Mouse (Mus musculus) thymus, postnatal 25 days (tissue): Measurements from ENCODE around the gene Prph.

ENCODE experiments used
- DNase-seq: peaks from one replicate; pipeline ENCODE4 v3.0.0; 2022

Gene Prph

DNA sequence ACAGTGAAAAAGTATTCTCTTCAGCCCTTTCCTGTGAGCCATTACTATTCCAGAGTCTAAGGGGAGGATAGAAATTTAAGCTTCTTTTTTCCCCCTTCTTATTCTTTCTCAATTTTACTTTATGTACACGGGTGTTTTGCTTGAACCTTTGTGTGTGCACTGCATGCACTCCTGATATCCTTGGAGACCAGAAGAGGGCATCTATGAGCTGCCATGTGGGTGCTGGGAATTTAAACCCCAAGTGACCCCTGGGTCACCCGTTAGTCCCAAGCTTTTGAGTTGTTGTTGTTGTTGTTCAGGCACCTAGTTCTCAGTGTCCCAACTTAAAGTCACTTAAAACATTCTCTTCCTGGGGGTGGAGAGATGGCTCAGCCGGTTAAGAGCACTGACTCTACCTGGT, 45.0 kb downstream of the Prph start:
- no peak for DNase-seq

DNA sequence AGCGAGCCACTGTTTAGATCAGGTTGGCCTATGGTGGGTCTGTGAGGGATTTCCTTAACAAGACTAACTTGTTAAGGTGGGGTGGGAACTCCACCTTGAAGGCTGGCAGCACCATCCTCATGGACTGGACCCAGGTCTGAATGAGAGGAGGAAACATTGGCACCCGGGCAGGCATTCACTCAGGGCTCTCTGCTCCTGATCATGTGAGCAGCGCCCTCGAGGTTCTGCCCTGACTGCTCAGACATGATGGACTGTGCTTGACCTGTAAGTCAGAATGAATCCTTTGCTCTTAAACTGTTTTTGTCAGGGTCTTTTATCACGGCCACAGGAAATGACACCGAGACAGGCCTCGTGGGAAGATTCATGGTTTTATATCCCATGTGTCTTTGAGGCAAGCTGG, 50.3 kb downstream of the Prph start:
- DNase-seq = no peak

DNA sequence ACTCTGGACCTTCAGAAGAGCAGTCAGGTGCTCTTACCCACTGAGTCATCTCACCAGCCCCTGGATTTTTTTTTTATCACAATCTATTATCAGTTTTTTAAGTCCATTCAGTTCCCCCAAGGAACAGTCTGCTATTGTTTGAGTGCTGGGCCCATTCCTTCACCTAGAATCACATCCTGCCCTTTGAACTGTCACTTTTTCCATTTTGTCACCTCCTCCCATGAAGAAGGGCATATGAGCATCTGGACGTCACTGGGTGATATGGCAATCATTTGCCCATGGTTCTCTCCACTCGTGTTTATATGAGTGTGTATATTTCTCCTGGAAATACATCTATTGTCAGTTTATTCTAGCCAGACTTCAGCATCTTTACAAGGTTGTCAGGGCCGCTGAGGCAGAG, 52.9 kb downstream of the Prph start:
- DNase-seq = no peak
